ENCODE assay signal across 11 mouse cellular contexts in genomic region chr10:118758825-118759471, GRCm38 (mm10).
DNase-seq lines count a peak whose midpoint lies in the region; ATAC-seq and TF ChIP-seq lines count a peak whose summit lies in the region.
"Had no signal": no experiment of that assay in that cellular context is flagged by ENCODE, and none has a peak within 500 bp of the region (broad histone marks: within the 10 kb centered on the region; RNA-seq: fewer than 3 reads in every experiment).

No protein-coding gene starts in this region.

- H3K4me1 ChIP-seq in hindbrain, embryonic 14.5 days (replicated peaks; ENCODE audit: control insufficient read depth, insufficient read depth, low read length) = 0 out of 2 replicates have a peak, but pooled peaks cover 5% of the 10 kb centered on the region
- no peaks in the 10 kb centered on the region for H3K4me1 ChIP-seq in hindbrain, embryonic 11.5 days (replicated peaks; ENCODE audit: control insufficient read depth, insufficient read depth, low read length)
- H3K4me1 ChIP-seq in cerebellum, adult 2 months (ENCODE audit: control insufficient read depth, insufficient read depth, low read length) = no peaks in the 10 kb centered on the region
- peaks cover 7% of the 10 kb centered on the region; the same call in 1 of the 2 replicates for H3K4me1 ChIP-seq in intestine, embryonic 16.5 days (ENCODE audit: control insufficient read depth, insufficient read depth, low read length)

- no peak overlapping the region for H3K27ac ChIP-seq in hindbrain, embryonic 14.5 days
- H3K27ac ChIP-seq in hindbrain, embryonic 11.5 days (ENCODE audit: low read depth, low read length) = no peak overlapping the region
- no peak overlapping the region for H3K27ac ChIP-seq in cerebellum, adult 2 months (ENCODE audit: insufficient read depth, low read length)
- no peak overlapping the region for H3K27ac ChIP-seq in intestine, embryonic 16.5 days (ENCODE audit: low read length)
- H3K27ac ChIP-seq: embryonic facial prominence, embryonic 15.5 days; liver, embryonic 14.5 days had no signal

- H3K4me3 ChIP-seq in hindbrain, embryonic 14.5 days (replicated peaks; ENCODE audit: low read length) = no peak overlapping the region
- H3K4me3 ChIP-seq in hindbrain, embryonic 11.5 days (ENCODE audit: low read depth, low read length) = no peak overlapping the region
- H3K4me3 ChIP-seq in cerebellum, adult 2 months (replicated peaks; ENCODE audit: insufficient read depth, low read depth, low read length) = peak overlapping the region; percentile 30
- no peak overlapping the region for H3K4me3 ChIP-seq in intestine, embryonic 16.5 days (ENCODE audit: low read length)
- H3K4me3 ChIP-seq: embryonic facial prominence, embryonic 15.5 days had no signal

- intact Hi-C loops in heart, postnatal 10 days (cut with DNase I) = no loop called here

- H3K9me3 ChIP-seq in hindbrain, embryonic 14.5 days (ENCODE audit: control insufficient read depth, low read length) = no peaks in the 10 kb centered on the region
- H3K9me3 ChIP-seq in hindbrain, embryonic 11.5 days (ENCODE audit: control insufficient read depth, low read length) = no peaks in the 10 kb centered on the region
- H3K9me3 ChIP-seq in intestine, embryonic 16.5 days (ENCODE audit: control insufficient read depth, low read length) = no peaks in the 10 kb centered on the region
- H3K9me3 ChIP-seq: embryonic facial prominence, embryonic 15.5 days had no signal

- H3K27me3 ChIP-seq in hindbrain, embryonic 14.5 days (ENCODE audit: control insufficient read depth, insufficient read depth, low read length) = no peaks in the 10 kb centered on the region
- no peaks in the 10 kb centered on the region for H3K27me3 ChIP-seq in hindbrain, embryonic 11.5 days (ENCODE audit: control insufficient read depth, insufficient read depth, low read length)
- no peaks in the 10 kb centered on the region; the same call in 1 of the 2 replicates for H3K27me3 ChIP-seq in cerebellum, adult 2 months (ENCODE audit: control insufficient read depth, insufficient read depth, low read length)
- H3K27me3 ChIP-seq in intestine, embryonic 16.5 days (replicated peaks; ENCODE audit: control insufficient read depth, insufficient read depth, low read length) = no peaks in the 10 kb centered on the region
- H3K27me3 ChIP-seq: embryonic facial prominence, embryonic 15.5 days; Patski had no signal

- TF ChIP-seq CTCF in cerebellum, adult 2 months (IDR thresholded peaks at IDR 0.05; ENCODE audit: borderline replicate concordance, insufficient read depth, low read depth, low read length) = no peak

- H3K4me2 ChIP-seq in hindbrain, embryonic 14.5 days (replicated peaks) = no peak overlapping the region
- H3K4me2 ChIP-seq in hindbrain, embryonic 11.5 days (replicated peaks; ENCODE audit: low read depth, low read length) = no peak overlapping the region
- no peak overlapping the region for H3K4me2 ChIP-seq in intestine, embryonic 16.5 days (ENCODE audit: low read depth, low read length)
- H3K4me2 ChIP-seq: embryonic facial prominence, embryonic 15.5 days had no signal

- no peak overlapping the region for H3K9ac ChIP-seq in hindbrain, embryonic 14.5 days
- H3K9ac ChIP-seq in hindbrain, embryonic 11.5 days (ENCODE audit: low read depth, low read length) = no peak overlapping the region
- no peak overlapping the region for H3K9ac ChIP-seq in intestine, embryonic 16.5 days (ENCODE audit: low read depth, low read length)
- H3K9ac ChIP-seq: embryonic facial prominence, embryonic 15.5 days; liver, embryonic 14.5 days had no signal

- TF ChIP-seq POLR2A in cerebellum, adult 2 months (IDR thresholded peaks at IDR 0.05; ENCODE audit: borderline replicate concordance, insufficient read depth, low read length) = no peak

- peak; percentile 70; the same call in 1 of the 2 replicates for ATAC-seq in hindbrain, embryonic 14.5 days (ENCODE audit: low FRiP score)
- no peak for ATAC-seq in hindbrain, embryonic 11.5 days (ENCODE audit: low FRiP score)
- ATAC-seq in intestine, embryonic 16.5 days = no peak
- ATAC-seq: Patski had no signal

- 78% methylated on average over 18 of the region's 18 CpGs for WGBS in hindbrain, embryonic 14.5 days
- 86% methylated on average over 18 of the region's 18 CpGs for WGBS in hindbrain, embryonic 11.5 days
- WGBS in cerebellum, adult 2 months = 26% methylated on average over 18 of the region's 18 CpGs
- WGBS in intestine, embryonic 16.5 days = 87% methylated on average over 18 of the region's 18 CpGs

- no peaks in the 10 kb centered on the region for H3K36me3 ChIP-seq in hindbrain, embryonic 14.5 days (replicated peaks; ENCODE audit: control insufficient read depth, insufficient read depth)
- H3K36me3 ChIP-seq in hindbrain, embryonic 11.5 days (ENCODE audit: control insufficient read depth, insufficient read depth, low read length) = no peaks in the 10 kb centered on the region
- H3K36me3 ChIP-seq in intestine, embryonic 16.5 days (ENCODE audit: control insufficient read depth, insufficient read depth, low read length) = no peaks in the 10 kb centered on the region
- H3K36me3 ChIP-seq: embryonic facial prominence, embryonic 15.5 days had no signal

- DNase-seq in hindbrain, embryonic 14.5 days (ENCODE audit: low spot score) = no peak
- DNase-seq in hindbrain, embryonic 11.5 days (ENCODE audit: low spot score) = no peak
- DNase-seq in CD4-positive helper T cell, adult 2 months (ENCODE audit: low read depth, low spot score) = peak; percentile 42
- DNase-seq in cerebellum, adult 2 months = peak; percentile 44 to 62
- DNase-seq in heart, postnatal 10 days = peak; percentile 83 to 85
- DNase-seq in naive thymus-derived CD4-positive, alpha-beta T cell, adult 2 months (ENCODE audit: low read depth) = peak; percentile 66
- no peak for DNase-seq in left cerebral cortex, adult 9 months (ENCODE audit: low spot score in 2 of 2)

Comparison
In these comparisons a context has a peak if more than half of its experiments do, and no peak if none do; other contexts are left out.
1. DNase-seq: peak in CD4-positive helper T cell, adult 2 months (single experiment), cerebellum, adult 2 months (2 of 2), heart, postnatal 10 days (2 of 2) and naive thymus-derived CD4-positive, alpha-beta T cell, adult 2 months (single experiment); none in hindbrain, embryonic 14.5 days (single experiment), hindbrain, embryonic 11.5 days (single experiment) and left cerebral cortex, adult 9 months (0 of 2).